Comparison of ENCODE assay signal across 8 mouse cellular contexts in genomic region chr13:58275599-58275998, GRCm38 (mm10). TPM values are rescaled to one million over a fixed set of nuclear protein-coding genes. Genes with fewer than 3 reads are reported as not detected.
DNase-seq lines count a peak whose midpoint lies in the region; ATAC-seq and TF ChIP-seq lines count a peak whose summit lies in the region.

Gene Gkap1, minus strand, starts transcription at chr13:58275699.

- no peaks in the 10 kb centered on the region for H3K27me3 ChIP-seq in cerebellum, adult 2 months (ENCODE audit: control insufficient read depth, insufficient read depth, low read length)
- no peaks in the 10 kb centered on the region for H3K27me3 ChIP-seq in forebrain, embryonic 15.5 days
- H3K27me3 ChIP-seq in hindbrain, embryonic 13.5 days = peaks cover 10% of the 10 kb centered on the region; the same call in 1 of the 2 replicates
- peaks cover 52% of the 10 kb centered on the region for H3K27me3 ChIP-seq in liver, embryonic 16.5 days (ENCODE audit: control insufficient read depth, insufficient read depth, low read depth, low read length)

- H3K4me3 ChIP-seq in cerebellum, adult 2 months (replicated peaks; ENCODE audit: insufficient read depth, low read depth, low read length) = peak within 1 kb of the TSS; percentile 65
- H3K4me3 ChIP-seq in ES-E14 (ENCODE audit: insufficient read depth in 1 of 2, low read depth in 1 of 2, low read length in 2 of 2, poor library complexity in 1 of 2, severe bottlenecking in 1 of 2) = peak within 1 kb of the TSS; percentile 86 to 97
- H3K4me3 ChIP-seq in forebrain, embryonic 15.5 days = peak within 1 kb of the TSS; percentile 95
- H3K4me3 ChIP-seq in hindbrain, embryonic 13.5 days = peak within 1 kb of the TSS; percentile 87
- H3K4me3 ChIP-seq in liver, embryonic 16.5 days (ENCODE audit: low read depth, low read length) = peak within 1 kb of the TSS; percentile 72

- no peaks in the 10 kb centered on the region for H3K4me1 ChIP-seq in cerebellum, adult 2 months (ENCODE audit: control insufficient read depth, insufficient read depth, low read length)
- H3K4me1 ChIP-seq in ES-E14 (ENCODE audit: control insufficient read depth in 2 of 2, insufficient read depth in 2 of 2, low read length in 2 of 2, poor library complexity in 1 of 2) = peaks cover 0 to 7% of the 10 kb centered on the region in 2 experiments; a peak in 2 of 4 replicates
- H3K4me1 ChIP-seq in forebrain, embryonic 15.5 days = peaks cover 24% of the 10 kb centered on the region
- peaks cover 20% of the 10 kb centered on the region for H3K4me1 ChIP-seq in hindbrain, embryonic 13.5 days (replicated peaks)
- peaks cover 3% of the 10 kb centered on the region; the same call in 1 of the 2 replicates for H3K4me1 ChIP-seq in liver, embryonic 16.5 days (ENCODE audit: control insufficient read depth, low read depth, low read length)

- H3K9me3 ChIP-seq in ES-E14 (ENCODE audit: control insufficient read depth, insufficient read depth, low read depth, low read length) = no peaks in the 10 kb centered on the region
- H3K9me3 ChIP-seq in forebrain, embryonic 15.5 days = no peaks in the 10 kb centered on the region
- no peaks in the 10 kb centered on the region for H3K9me3 ChIP-seq in hindbrain, embryonic 13.5 days
- H3K9me3 ChIP-seq in liver, embryonic 16.5 days (replicated peaks; ENCODE audit: control insufficient read depth, low read length) = no peaks in the 10 kb centered on the region

- peak within 1 kb of the TSS; percentile 84 for H3K9ac ChIP-seq in ES-E14 (ENCODE audit: insufficient read depth, low read depth, low read length, poor library complexity, severe bottlenecking)
- peak within 1 kb of the TSS; percentile 78 for H3K9ac ChIP-seq in forebrain, embryonic 15.5 days (replicated peaks)
- peak within 1 kb of the TSS; percentile 89 for H3K9ac ChIP-seq in hindbrain, embryonic 13.5 days
- peak within 1 kb of the TSS; percentile 41; the same call in 1 of the 2 replicates for H3K9ac ChIP-seq in liver, embryonic 16.5 days (ENCODE audit: low read depth, low read length)

- WGBS in cerebellum, adult 2 months = 88% methylated on average over 8 of the region's 8 CpGs
- 76% methylated on average over 8 of the region's 8 CpGs for WGBS in forebrain, embryonic 15.5 days
- 84% methylated on average over 8 of the region's 8 CpGs for WGBS in hindbrain, embryonic 13.5 days
- WGBS in liver, embryonic 16.5 days (ENCODE audit: insufficient replicate concordance) = 61% methylated on average over 8 of the region's 8 CpGs

- H3K27ac ChIP-seq in cerebellum, adult 2 months (ENCODE audit: insufficient read depth, low read length) = no peak within 1 kb of the TSS
- H3K27ac ChIP-seq in ES-E14 (ENCODE audit: insufficient read depth, low read depth, low read length, poor library complexity, severe bottlenecking) = no peak within 1 kb of the TSS
- H3K27ac ChIP-seq in forebrain, embryonic 15.5 days (replicated peaks) = peak within 1 kb of the TSS; percentile 81
- H3K27ac ChIP-seq in hindbrain, embryonic 13.5 days = peak within 1 kb of the TSS; percentile 83
- no peak within 1 kb of the TSS for H3K27ac ChIP-seq in liver, embryonic 16.5 days (ENCODE audit: low read length)

- TF ChIP-seq POLR2A in cerebellum, adult 2 months (IDR thresholded peaks at IDR 0.05; ENCODE audit: borderline replicate concordance, insufficient read depth, low read length) = no peak

- no peak for TF ChIP-seq CTCF in cerebellum, adult 2 months (IDR thresholded peaks at IDR 0.05; ENCODE audit: borderline replicate concordance, insufficient read depth, low read depth, low read length)

- peak within 1 kb of the TSS; percentile 84 for H3K4me2 ChIP-seq in forebrain, embryonic 15.5 days (replicated peaks)
- H3K4me2 ChIP-seq in hindbrain, embryonic 13.5 days = peak within 1 kb of the TSS; percentile 79
- H3K4me2 ChIP-seq in liver, embryonic 16.5 days (ENCODE audit: low read depth, low read length) = peak within 1 kb of the TSS; percentile 88

- no peak for ATAC-seq in forebrain, embryonic 15.5 days (replicated peaks)
- ATAC-seq in hindbrain, embryonic 13.5 days (ENCODE audit: low FRiP score) = no peak
- ATAC-seq in liver, embryonic 16.5 days (ENCODE audit: low read depth) = no peak

- in situ Hi-C loops in ES-E14 (cut with MboI; ENCODE audit: low sequenced_read_pairs in 2 of 2, unreplicated experiment in 2 of 2) = loop anchor here in 1 of 2 experiments (25.0 kb wide), 1 partner anchor 262 kb away; no protein-coding TSS in a partner anchor

- DNase-seq in cerebellum, adult 2 months = no peak
- DNase-seq in cerebellum, postnatal 4 days (ENCODE audit: low spot score in 2 of 2) = no peak
- no peak for DNase-seq in ES-E14 (ENCODE audit: low read depth, low spot score)
- DNase-seq in right cerebral cortex, postnatal 36 days (ENCODE audit: low spot score in 2 of 2) = no peak
- no peak for DNase-seq in thymus, postnatal 10 days (ENCODE audit: low spot score in 2 of 2)

- no peaks in the 10 kb centered on the region for H3K36me3 ChIP-seq in ES-E14 (ENCODE audit: control insufficient read depth, insufficient read depth, low read length, poor library complexity, severe bottlenecking)
- no peaks in the 10 kb centered on the region for H3K36me3 ChIP-seq in forebrain, embryonic 15.5 days
- H3K36me3 ChIP-seq in hindbrain, embryonic 13.5 days = no peaks in the 10 kb centered on the region
- no peaks in the 10 kb centered on the region for H3K36me3 ChIP-seq in liver, embryonic 16.5 days (ENCODE audit: control insufficient read depth, insufficient read depth)

TF ChIP-seq in ES-E14, 5 proteins besides CTCF, POLR2A, EP300 and RAD21:
- TF ChIP-seq MAFK (IDR thresholded peaks at IDR 0.05; ENCODE audit: insufficient read depth, low read depth, low read length) = no peak
- no peak for TF ChIP-seq ZNF384 (IDR thresholded peaks at IDR 0.05; ENCODE audit: low read depth, low read length)
- TF ChIP-seq ZC3H11A (IDR thresholded peaks at IDR 0.05; ENCODE audit: borderline replicate concordance, low read depth, low read length) = no peak
- TF ChIP-seq CHD2 (IDR thresholded peaks at IDR 0.05; ENCODE audit: low read depth, low read length) = no peak
- TF ChIP-seq HCFC1 (IDR thresholded peaks at IDR 0.05; ENCODE audit: borderline replicate concordance, insufficient read depth, low read length) = no peak

RNA-seq across cellular contexts. Expression of gene Gkap1, which starts in this region (rescaled TPM):
- 27.9 and 30.0 TPM in 2 replicates for polyA plus RNA-seq in cerebellum, adult 2 months (2012; rRNA removed)
- total RNA-seq in ES-E14 (2012; rRNA removed) = 11.2 and 17.5 TPM in 2 replicates
- polyA plus RNA-seq in forebrain, embryonic 15.5 days (2015; fragmentation: Nextera tagmentation; extraction: Ambion mirVana) = 23.8 and 30.3 TPM in 2 replicates
- polyA plus RNA-seq in hindbrain, embryonic 13.5 days (2015; fragmentation: Nextera tagmentation; extraction: Ambion mirVana) = 28.4 and 31.0 TPM in 2 replicates
- polyA plus RNA-seq in liver, embryonic 16.5 days (2015; fragmentation: Nextera tagmentation; extraction: Ambion mirVana) = 4.8 and 5.1 TPM in 2 replicates

Comparison
In these comparisons a context has a peak if more than half of its experiments do, and no peak if none do; other contexts are left out.
1. H3K27ac ChIP-seq: peak in forebrain, embryonic 15.5 days (single experiment) and hindbrain, embryonic 13.5 days (single experiment); none in cerebellum, adult 2 months (single experiment), ES-E14 (single experiment) and liver, embryonic 16.5 days (single experiment).
2. Peak in every context shown above with its lines, with median percentiles within 50 percentile points of each other: H3K4me3 ChIP-seq, H3K9ac ChIP-seq and H3K4me2 ChIP-seq.